Mouse (Mus musculus): ENCODE results near the gene Zdhhc22.

The Zdhhc22 gene

GRCm38 (mm10) chr12:86995931-86996330, 5.7 kb upstream of the Zdhhc22 start:
- DNase-seq (ENCODE audit: low read depth, low spot score) = peak; percentile 67

- no peak for DNase-seq (ENCODE audit: low read depth, low spot score)
These were observed 4.5 kb upstream of the Zdhhc22 start for GRCm38 (mm10) chr12:86994776-86995175.

GRCm38 (mm10) chr12:86994166-86994565, 3.9 kb upstream of the Zdhhc22 start:
- no peak for DNase-seq (ENCODE audit: low read depth, low spot score)

GRCm38 (mm10) chr12:86990755-86991110, 503 bp upstream of the Zdhhc22 start:
- no peak for DNase-seq (ENCODE audit: low read depth, low spot score)

DNA sequence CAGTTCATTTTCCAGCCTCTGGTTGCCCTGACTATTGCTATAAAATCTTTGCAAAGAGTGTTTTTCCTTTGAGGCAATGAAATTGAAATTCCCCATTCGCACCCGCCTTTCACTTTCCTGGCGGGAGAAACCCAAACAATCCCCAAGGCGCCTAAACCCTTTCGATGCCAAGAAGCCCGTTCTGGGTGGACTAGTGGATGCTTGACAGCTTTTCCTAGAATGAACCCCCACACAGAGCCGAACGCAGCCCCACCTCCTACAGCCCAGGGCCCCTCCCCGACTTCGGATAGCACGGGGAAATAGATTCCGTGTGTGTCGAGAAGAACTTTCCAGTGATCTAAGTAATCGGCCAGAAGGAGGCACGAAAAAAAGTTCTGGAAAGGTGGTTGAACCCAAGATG, 852 bp downstream of the Zdhhc22 start:
- no peak for DNase-seq (ENCODE audit: low read depth, low spot score)

GRCm38 (mm10) chr12:86988227-86988626, 2.0 kb downstream of the Zdhhc22 start:
- no peak for DNase-seq (ENCODE audit: low read depth, low spot score)

GRCm38 (mm10) chr12:86986562-86986961, 3.7 kb downstream of the Zdhhc22 start:
- DNase-seq (ENCODE audit: low read depth, low spot score) = no peak

GRCm38 (mm10) chr12:86984194-86984555, 6.1 kb downstream of the Zdhhc22 start:
- DNase-seq (ENCODE audit: low read depth, low spot score) = peak; percentile 55

- DNase-seq (ENCODE audit: low read depth, low spot score) = peak; percentile 91
These were observed 6.6 kb downstream of the Zdhhc22 start for GRCm38 (mm10) chr12:86983470-86984193.

GRCm38 (mm10) chr12:86981180-86981579, 9.1 kb downstream of the Zdhhc22 start:
- DNase-seq (ENCODE audit: low read depth, low spot score) = peak; percentile 52

- DNase-seq (ENCODE audit: low read depth, low spot score) = no peak
These were observed 12.4 kb downstream of the Zdhhc22 start for GRCm38 (mm10) chr12:86977833-86978232.

GRCm38 (mm10) chr12:86976511-86977168, 13.6 kb downstream of the Zdhhc22 start:
- DNase-seq (ENCODE audit: low read depth, low spot score) = no peak

DNA sequence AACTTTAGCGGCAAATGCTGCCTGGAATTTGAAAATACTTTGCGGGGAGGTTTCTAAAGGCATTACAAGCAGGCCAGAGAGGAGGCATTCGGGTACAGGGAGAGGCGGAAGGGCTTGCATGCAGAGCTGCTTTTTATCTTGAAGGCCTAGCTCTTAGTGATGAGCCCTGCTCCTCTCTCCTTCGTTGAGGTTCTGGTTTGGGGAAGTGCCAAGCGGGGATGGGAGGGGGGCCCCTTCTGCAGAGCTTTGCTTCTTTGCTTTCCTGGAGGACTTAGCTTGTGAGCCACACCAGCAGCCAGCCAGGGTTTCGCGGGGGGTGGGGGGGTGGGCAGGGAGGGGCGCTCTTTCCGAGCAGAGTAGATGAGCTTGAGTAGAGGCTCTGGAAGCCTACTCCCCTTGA, 14.5 kb downstream of the Zdhhc22 start:
- no peak for DNase-seq (ENCODE audit: low read depth, low spot score)

DNA sequence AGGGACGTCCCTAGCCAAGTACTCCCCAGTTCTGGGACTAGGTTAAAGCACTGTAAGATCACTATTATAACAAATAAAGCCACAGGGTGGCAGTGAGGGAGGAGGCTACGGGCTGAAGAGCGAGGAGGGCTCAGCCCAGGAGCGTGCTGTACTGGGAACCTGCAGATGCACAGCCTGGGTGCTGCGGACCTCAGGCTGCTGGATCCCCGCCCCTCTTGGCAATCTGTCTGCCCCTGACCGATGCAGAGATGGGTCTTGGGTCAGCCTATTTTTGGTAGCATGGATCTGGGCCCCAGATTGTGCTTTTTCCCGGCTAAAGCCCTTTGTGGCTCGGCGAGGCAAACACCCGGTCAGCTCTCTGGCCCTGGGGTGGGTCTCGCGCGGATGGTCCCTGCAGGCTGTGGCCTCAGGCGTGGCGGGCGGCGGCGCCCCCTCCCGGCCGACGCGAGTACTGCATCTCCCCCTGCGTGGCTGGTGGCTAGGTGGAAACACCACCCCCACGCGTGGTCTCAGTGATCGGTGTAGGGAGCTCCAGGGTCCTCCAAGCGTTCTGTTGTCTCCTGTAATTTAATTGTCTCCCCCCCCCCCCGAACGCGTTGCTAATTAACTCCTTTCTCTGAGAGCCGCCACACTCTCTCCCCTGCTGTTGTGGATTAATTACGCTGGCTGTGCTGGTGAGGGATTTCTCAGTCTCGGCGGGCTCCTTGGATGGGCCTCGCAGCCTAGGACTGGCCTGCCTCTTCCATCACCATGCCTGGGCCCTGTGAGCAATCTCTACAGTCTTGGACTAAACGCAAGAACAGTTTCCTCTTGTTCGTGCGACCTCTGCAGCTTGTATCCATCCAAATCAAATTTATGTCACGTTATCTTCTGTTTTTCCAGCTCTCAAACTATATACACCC, 15.6 kb downstream of the Zdhhc22 start:
- DNase-seq (ENCODE audit: low read depth, low spot score) = peak; percentile 62

GRCm38 (mm10) chr12:86973706-86974105, 16.5 kb downstream of the Zdhhc22 start:
- DNase-seq (ENCODE audit: low read depth, low spot score) = no peak

GRCm38 (mm10) chr12:86973216-86973615, 17.0 kb downstream of the Zdhhc22 start:
- no peak for DNase-seq (ENCODE audit: low read depth, low spot score)

DNA sequence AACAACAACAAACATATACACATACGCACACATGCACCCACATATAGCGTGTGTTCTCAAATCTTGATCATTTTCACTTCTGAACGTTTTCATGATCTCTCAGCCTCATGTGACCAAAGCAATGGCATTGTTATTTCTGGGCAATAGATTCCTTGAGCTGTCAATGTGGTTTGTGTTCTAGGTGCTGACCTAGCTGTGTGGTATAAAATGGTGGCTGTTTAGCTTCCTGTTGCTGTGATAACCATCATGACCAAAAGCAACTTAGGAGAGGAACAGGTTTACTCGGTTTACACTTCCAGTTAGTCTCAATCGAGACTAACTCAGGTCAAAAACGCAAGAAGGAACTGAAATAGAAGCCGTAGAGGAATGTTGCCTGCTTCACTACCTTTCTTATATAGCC, 19.1 kb downstream of the Zdhhc22 start:
- DNase-seq (ENCODE audit: low read depth, low spot score) = no peak

DNA sequence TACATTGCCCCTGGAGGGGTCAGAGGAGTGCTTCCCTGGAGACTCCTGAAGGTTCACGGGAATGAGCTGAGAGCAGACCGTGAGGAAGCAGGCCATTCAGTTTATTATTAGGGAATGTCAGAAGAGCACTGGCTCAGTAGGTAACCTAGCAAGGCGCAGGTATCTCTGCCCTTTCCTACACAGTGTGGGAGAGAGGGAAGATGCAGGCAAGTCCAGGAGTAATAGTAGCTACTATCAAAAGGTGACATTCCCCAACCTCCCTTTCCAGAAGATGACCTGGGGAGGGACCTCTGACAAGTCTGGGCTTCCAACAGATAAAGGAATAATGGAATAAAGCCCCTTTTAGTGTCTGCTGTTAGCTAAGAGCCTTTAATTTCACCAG, 21.0 kb downstream of the Zdhhc22 start:
- no peak for DNase-seq (ENCODE audit: low read depth, low spot score)

- no peak for DNase-seq (ENCODE audit: low read depth, low spot score)
These were observed 21.6 kb downstream of the Zdhhc22 start for GRCm38 (mm10) chr12:86968468-86969219.

DNA sequence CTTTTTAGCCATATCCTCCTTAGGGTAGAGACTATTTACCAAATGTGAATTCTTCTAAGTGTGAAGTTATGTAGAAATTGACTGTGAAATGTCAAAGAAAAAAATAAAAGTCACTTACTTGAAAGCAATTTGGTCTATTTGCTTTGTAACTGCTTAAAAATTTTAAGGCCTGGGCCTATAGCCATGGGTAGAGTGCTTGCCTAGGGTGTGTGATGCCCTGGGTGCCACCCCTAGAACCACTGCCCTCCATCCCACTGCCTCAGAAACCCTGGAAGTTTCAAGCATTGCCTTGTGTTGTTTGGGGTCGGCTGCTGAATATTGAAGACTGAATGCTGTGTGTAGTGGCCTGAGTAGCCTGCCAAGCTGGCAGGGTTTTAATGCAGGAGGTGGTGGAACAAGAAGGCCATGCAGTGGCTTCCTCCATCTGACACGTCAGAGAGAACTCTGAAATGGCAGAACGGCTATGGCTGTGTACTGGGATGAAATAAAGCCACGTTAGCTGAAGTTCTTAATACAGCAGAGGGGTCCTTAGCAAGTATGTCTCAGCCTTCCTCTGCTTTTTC, 24.9 kb downstream of the Zdhhc22 start:
- no peak for DNase-seq (ENCODE audit: low read depth, low spot score)

GRCm38 (mm10) chr12:86964278-86965057, 25.8 kb downstream of the Zdhhc22 start:
- DNase-seq (ENCODE audit: low read depth, low spot score) = no peak
